Mouse (Mus musculus) heart, embryonic 16.5 days (tissue): ENCODE measurements at regions not wholly inside any gene's neighbourhood (a gene's known extent, or its start where the extent isn't known, plus 50 kb on each side); places are given as distances from the start of the nearest gene placed in this dataset.

Source experiments
- ATAC-seq: fragments of 200-750 bp; cut with Nextera tagmentation; replicated peaks from 2 replicates; pipeline ENCODE4 v1.8.0; 2017; ENCODE audit warnings: moderate number of reproducible peaks; ENCODE audit not compliant: insufficient read depth, low FRiP score; ENCODE audit errors: extremely low read depth
- H3K27ac ChIP-seq: fragments of 300-500 bp; sonication (generic); 2 replicates; pipeline ENCODE4 v1.5.1; 2014; ENCODE audit warnings: mild to moderate bottlenecking, low read length, control low read depth, moderate library complexity
- H3K27me3 ChIP-seq: fragments of 300-500 bp; sonication (generic); 2 replicates; pipeline ENCODE4 v1.6.1; 2014; ENCODE audit warnings: low read length, mixed read lengths; ENCODE audit not compliant: control insufficient read depth, insufficient read depth
- H3K36me3 ChIP-seq: fragments of 300-500 bp; sonication (generic); 2 replicates; pipeline ENCODE4 v1.6.1; 2014; ENCODE audit not compliant: control insufficient read depth, insufficient read depth
- H3K4me1 ChIP-seq: fragments of 300-500 bp; sonication (generic); 2 replicates; pipeline ENCODE4 v1.6.1; 2014; ENCODE audit warnings: low read length, mixed read lengths; ENCODE audit not compliant: control insufficient read depth, insufficient read depth
- H3K4me2 ChIP-seq: fragments of 300-500 bp; sonication (generic); 2 replicates; pipeline ENCODE4 v1.6.1; 2014; ENCODE audit warnings: low read depth, mild to moderate bottlenecking, control low read depth, low read length
- H3K4me3 ChIP-seq: fragments of 300-500 bp; sonication (generic); 2 replicates; pipeline ENCODE4 v1.5.1; 2014; ENCODE audit warnings: mild to moderate bottlenecking, control low read depth, low read length
- H3K9ac ChIP-seq: fragments of 300-500 bp; sonication (generic); 2 replicates; pipeline ENCODE4 v1.6.1; 2014; ENCODE audit warnings: low read length, control low read depth
- H3K9me3 ChIP-seq: fragments of 300-500 bp; sonication (generic); replicated peaks from 2 replicates; pipeline ENCODE4 v1.6.1; 2016; ENCODE audit warnings: low read length; ENCODE audit not compliant: control insufficient read depth
- WGBS: fragments of 180-500 bp; shearing (Covaris S2); extraction: QIAGEN DNeasy Blood & Tissue Kit; methylation state at CpG from one replicate; pipeline ENCODE4 v1.1.7; 2014; 5-methylcytosine and 5-hydroxymethylcytosine counted together

GRCm38 (mm10) chr6:148588971-148589370 is 144.8 kb upstream of the Tmtc1 start:
- Histone ChIP-seq H3K4me2 (no peak overlapping the region), H3K9ac (no peak overlapping the region), H3K36me3 (no peaks in the 10 kb centered on the region), H3K4me3 (no peak overlapping the region), H3K4me1 (no peaks in the 10 kb centered on the region), H3K9me3 (no peaks in the 10 kb centered on the region), H3K27me3 (no peaks in the 10 kb centered on the region), H3K27ac (no peak overlapping the region)
- WGBS = 59% methylated on average over 4 of the region's 4 CpGs
- ATAC-seq = no peak

GRCm38 (mm10) chr6:148586439-148587321 is 142.5 kb upstream of the Tmtc1 start:
- Histone ChIP-seq H3K27me3 (no peaks in the 10 kb centered on the region), H3K36me3 (no peaks in the 10 kb centered on the region), H3K4me3 (no peak overlapping the region), H3K9ac (no peak overlapping the region), H3K27ac (no peak overlapping the region), H3K4me2 (no peak overlapping the region), H3K4me1 (no peaks in the 10 kb centered on the region), H3K9me3 (no peaks in the 10 kb centered on the region)
- 72% methylated on average over 10 of the region's 10 CpGs for WGBS
- ATAC-seq = no peak

- WGBS = 83% methylated on average over 2 of the region's 2 CpGs
- Histone ChIP-seq H3K4me1 (no peaks in the 10 kb centered on the region), H3K27me3 (no peaks in the 10 kb centered on the region), H3K4me2 (no peak overlapping the region), H3K9me3 (no peaks in the 10 kb centered on the region), H3K4me3 (no peak overlapping the region), H3K27ac (no peak overlapping the region), H3K9ac (no peak overlapping the region), H3K36me3 (no peaks in the 10 kb centered on the region)
- no peak for ATAC-seq
Measured at GRCm38 (mm10) chr6:148584126-148584525, 139.9 kb upstream of the Tmtc1 start.

- no peak overlapping the region for H3K27ac ChIP-seq
- no peaks in the 10 kb centered on the region for H3K27me3 ChIP-seq
- H3K9me3 ChIP-seq = no peaks in the 10 kb centered on the region
- H3K36me3 ChIP-seq = no peaks in the 10 kb centered on the region
- no peak overlapping the region for H3K9ac ChIP-seq
- WGBS = 61% methylated on average over 3 of the region's 3 CpGs
- no peak overlapping the region for H3K4me2 ChIP-seq
- ATAC-seq = no peak
- no peaks in the 10 kb centered on the region for H3K4me1 ChIP-seq
- H3K4me3 ChIP-seq = no peak overlapping the region
Measured at GRCm38 (mm10) chr6:148578281-148578680, 134.1 kb upstream of the Tmtc1 start.

- H3K27ac ChIP-seq = no peak overlapping the region
- H3K4me3 ChIP-seq = no peak overlapping the region
- H3K4me1 ChIP-seq = no peaks in the 10 kb centered on the region
- ATAC-seq = no peak
- H3K27me3 ChIP-seq = no peaks in the 10 kb centered on the region
- 87% methylated on average over 3 of the region's 3 CpGs for WGBS
- H3K9ac ChIP-seq = no peak overlapping the region
- no peak overlapping the region for H3K4me2 ChIP-seq
- no peaks in the 10 kb centered on the region for H3K9me3 ChIP-seq
- no peaks in the 10 kb centered on the region for H3K36me3 ChIP-seq
Measured at GRCm38 (mm10) chr6:148577663-148578062, 133.5 kb upstream of the Tmtc1 start.

GRCm38 (mm10) chr6:148574742-148575453 is 130.7 kb upstream of the Tmtc1 start:
- Histone ChIP-seq H3K36me3 (no peaks in the 10 kb centered on the region), H3K27ac (no peak overlapping the region), H3K9ac (no peak overlapping the region), H3K4me1 (0 out of 2 replicates have a peak, but pooled peaks cover 2% of the 10 kb centered on the region), H3K4me2 (no peak overlapping the region), H3K4me3 (no peak overlapping the region), H3K27me3 (no peaks in the 10 kb centered on the region), H3K9me3 (no peaks in the 10 kb centered on the region)
- 81% methylated on average over 7 of the region's 7 CpGs for WGBS
- ATAC-seq = no peak

- H3K36me3 ChIP-seq = no peaks in the 10 kb centered on the region
- no peak overlapping the region for H3K9ac ChIP-seq
- no peak overlapping the region for H3K27ac ChIP-seq
- H3K27me3 ChIP-seq = no peaks in the 10 kb centered on the region
- 38% methylated on average over 5 of the region's 5 CpGs for WGBS
- no peak overlapping the region for H3K4me2 ChIP-seq
- H3K4me1 ChIP-seq = 0 out of 2 replicates have a peak, but pooled peaks cover 2% of the 10 kb centered on the region
- no peak overlapping the region for H3K4me3 ChIP-seq
- H3K9me3 ChIP-seq = no peaks in the 10 kb centered on the region
- ATAC-seq = no peak
Measured at GRCm38 (mm10) chr6:148572201-148572600, 128.0 kb upstream of the Tmtc1 start.

GRCm38 (mm10) chr6:148571651-148572050 is 127.5 kb upstream of the Tmtc1 start:
- WGBS = 61% methylated on average over 3 of the region's 3 CpGs
- Histone ChIP-seq H3K4me3 (no peak overlapping the region), H3K4me1 (0 out of 2 replicates have a peak, but pooled peaks cover 2% of the 10 kb centered on the region), H3K4me2 (no peak overlapping the region), H3K27ac (no peak overlapping the region), H3K9me3 (no peaks in the 10 kb centered on the region), H3K36me3 (no peaks in the 10 kb centered on the region), H3K9ac (no peak overlapping the region), H3K27me3 (no peaks in the 10 kb centered on the region)
- no peak for ATAC-seq

GRCm38 (mm10) chr6:148564146-148564545 is 120.0 kb upstream of the Tmtc1 start:
- H3K9me3 ChIP-seq = no peaks in the 10 kb centered on the region
- 77% methylated on average over 2 of the region's 2 CpGs for WGBS
- ATAC-seq = no peak
- no peaks in the 10 kb centered on the region for H3K4me1 ChIP-seq
- no peaks in the 10 kb centered on the region for H3K27me3 ChIP-seq
- no peak overlapping the region for H3K4me2 ChIP-seq
- no peak overlapping the region for H3K4me3 ChIP-seq
- no peaks in the 10 kb centered on the region for H3K36me3 ChIP-seq
- H3K9ac ChIP-seq = no peak overlapping the region
- no peak overlapping the region for H3K27ac ChIP-seq
